Mouse (Mus musculus) neural tube, embryonic 11.5 days (tissue): Measurements from ENCODE around the gene Mgme1. TPM values are rescaled to one million over a fixed set of nuclear protein-coding genes. Genes with fewer than 3 reads are reported as not detected.
A peak's percentile ranks its signal among the peaks of the same experiment; 100 is the strongest.

Experiments used
- ATAC-seq: fragments of 200-750 bp; cut with Nextera tagmentation; 2 replicates; pipeline ENCODE4 v1.8.0; 2017; ENCODE audit warnings: moderate number of reproducible peaks, mild to moderate bottlenecking, moderate TSS enrichment, moderate library complexity; ENCODE audit not compliant: insufficient read depth, low FRiP score, low TSS enrichment
- DNase-seq: peaks from one replicate; pipeline ENCODE4 v3.0.0-alpha.2; 2015; ENCODE audit warnings: low spot score
- H3K27ac ChIP-seq: fragments of 300-500 bp; sonication (generic); 2 replicates; pipeline ENCODE4 v1.5.1; 2014; ENCODE audit warnings: low read depth, mild to moderate bottlenecking, low read length
- H3K27me3 ChIP-seq: fragments of 300-500 bp; sonication (generic); 2 replicates; pipeline ENCODE4 v1.6.1; 2014; ENCODE audit warnings: mild to moderate bottlenecking, low read length, mixed read lengths; ENCODE audit not compliant: control insufficient read depth, insufficient read depth
- H3K36me3 ChIP-seq: fragments of 300-500 bp; sonication (generic); 2 replicates; pipeline ENCODE4 v1.6.1; 2014; ENCODE audit warnings: mild to moderate bottlenecking, low read length, moderate library complexity, mixed read lengths; ENCODE audit not compliant: control insufficient read depth, insufficient read depth
- H3K4me1 ChIP-seq: fragments of 300-500 bp; sonication (generic); 2 replicates; pipeline ENCODE4 v1.6.1; 2014; ENCODE audit warnings: low read length, mixed read lengths; ENCODE audit not compliant: control insufficient read depth, insufficient read depth
- H3K4me2 ChIP-seq: fragments of 300-500 bp; sonication (generic); 2 replicates; pipeline ENCODE4 v1.6.1; 2014; ENCODE audit warnings: low read depth, mild to moderate bottlenecking, moderate library complexity
- H3K4me3 ChIP-seq: fragments of 300-500 bp; sonication (generic); 2 replicates; pipeline ENCODE4 v1.5.1; 2014; ENCODE audit warnings: low read depth, low read length
- H3K9ac ChIP-seq: fragments of 300-500 bp; sonication (generic); 2 replicates; pipeline ENCODE4 v1.6.1; 2014; ENCODE audit warnings: mild to moderate bottlenecking, low read length
- H3K9me3 ChIP-seq: fragments of 300-500 bp; sonication (generic); 2 replicates; pipeline ENCODE4 v1.6.1; 2016; ENCODE audit warnings: low read length; ENCODE audit not compliant: control insufficient read depth
- WGBS: fragments of 180-500 bp; shearing (Covaris S2); extraction: QIAGEN DNeasy Blood & Tissue Kit; methylation state at CpG from one replicate; pipeline ENCODE4 v1.1.7; 2014; 5-methylcytosine and 5-hydroxymethylcytosine counted together
- polyA plus RNA-seq: library from polyadenylated mRNA; unstranded; fragments of >200 nt; fragmentation: Nextera tagmentation; extraction: Ambion mirVana; gene quantifications from 2 replicates; pipeline ENCODE4 v1.2.1, GENCODE M21; 2014

Mgme1 gene
- polyA plus RNA-seq, 1 experiment from 2014 or later = 16.8 TPM

GRCm38 (mm10) chr2:144248613-144249376, 21.7 kb upstream of the Mgme1 start:
- WGBS = 39% methylated on average over 4 of the region's 4 CpGs
- Histone ChIP-seq H3K4me3 (no peak overlapping the region), H3K9me3 (no peaks in the 10 kb centered on the region), H3K27me3 (no peaks in the 10 kb centered on the region), H3K4me1 (no peaks in the 10 kb centered on the region), H3K9ac (no peak overlapping the region), H3K27ac (no peak overlapping the region), H3K36me3 (peaks cover 8% of the 10 kb centered on the region), H3K4me2 (no peak overlapping the region)
- DNase-seq (no peak), ATAC-seq (no peak)

GRCm38 (mm10) chr2:144250111-144250510, 20.4 kb upstream of the Mgme1 start:
- H3K4me2 ChIP-seq = no peak overlapping the region
- no peaks in the 10 kb centered on the region for H3K27me3 ChIP-seq

GRCm38 (mm10) chr2:144262837-144263236, 7.6 kb upstream of the Mgme1 start:
- peaks cover 3% of the 10 kb centered on the region; the same call in 1 of the 2 replicates for H3K4me1 ChIP-seq
- no peaks in the 10 kb centered on the region for H3K9me3 ChIP-seq
- no peak overlapping the region for H3K4me3 ChIP-seq
- no peak overlapping the region for H3K9ac ChIP-seq
- no peaks in the 10 kb centered on the region for H3K27me3 ChIP-seq
- DNase-seq (no peak), ATAC-seq (no peak)
- H3K27ac ChIP-seq = no peak overlapping the region
- no peaks in the 10 kb centered on the region for H3K36me3 ChIP-seq
- H3K4me2 ChIP-seq = no peak overlapping the region
- WGBS = 85% methylated on average over 2 of the region's 2 CpGs

More at GRCm38 (mm10) chr2:144250111-144250510, 20.4 kb upstream of the Mgme1 start:
- Histone ChIP-seq H3K4me1 (no peaks in the 10 kb centered on the region), H3K27ac (no peak overlapping the region), H3K36me3 (peaks cover 12% of the 10 kb centered on the region), H3K4me3 (no peak overlapping the region), H3K9ac (no peak overlapping the region), H3K9me3 (no peaks in the 10 kb centered on the region)
- DNase-seq (no peak), ATAC-seq (no peak)

- DNase-seq = no peak
- no peak overlapping the region for H3K27ac ChIP-seq
- H3K4me3 ChIP-seq = no peak overlapping the region
- H3K27me3 ChIP-seq = no peaks in the 10 kb centered on the region
- H3K9ac ChIP-seq = no peak overlapping the region
- WGBS = 86% methylated on average over 5 of the region's 5 CpGs
- H3K9me3 ChIP-seq = no peaks in the 10 kb centered on the region
- no peak overlapping the region for H3K4me2 ChIP-seq
- no peaks in the 10 kb centered on the region for H3K36me3 ChIP-seq
- peaks cover 11% of the 10 kb centered on the region; the same call in 1 of the 2 replicates for H3K4me1 ChIP-seq
- ATAC-seq = no peak
These were observed 5.9 kb upstream of the Mgme1 start for GRCm38 (mm10) chr2:144264398-144265119.

- peaks cover 11% of the 10 kb centered on the region; the same call in 1 of the 2 replicates for H3K4me1 ChIP-seq
- no peak overlapping the region for H3K27ac ChIP-seq
- ATAC-seq (no peak), DNase-seq (no peak)
- H3K9ac ChIP-seq = no peak overlapping the region
- H3K4me3 ChIP-seq = no peak overlapping the region
- H3K4me2 ChIP-seq = no peak overlapping the region
- no peaks in the 10 kb centered on the region for H3K9me3 ChIP-seq
- WGBS = 84% methylated on average over 3 of the region's 3 CpGs
- no peaks in the 10 kb centered on the region for H3K36me3 ChIP-seq
- H3K27me3 ChIP-seq = no peaks in the 10 kb centered on the region
These were observed 5.4 kb upstream of the Mgme1 start for GRCm38 (mm10) chr2:144265120-144265488.

GRCm38 (mm10) chr2:144265916-144266683, 4.4 kb upstream of the Mgme1 start:
- 61% methylated on average over 4 of the region's 4 CpGs for WGBS
- no peak for DNase-seq
- no peaks in the 10 kb centered on the region for H3K36me3 ChIP-seq

GRCm38 (mm10) chr2:144267004-144267730, 3.3 kb upstream of the Mgme1 start:
- H3K36me3 ChIP-seq = no peaks in the 10 kb centered on the region
- 54% methylated on average over 5 of the region's 5 CpGs for WGBS
- H3K27ac ChIP-seq = no peak overlapping the region
- no peaks in the 10 kb centered on the region for H3K27me3 ChIP-seq
- no peaks in the 10 kb centered on the region for H3K9me3 ChIP-seq
- peak overlapping the region; percentile 16; the same call in 1 of the 2 replicates for H3K4me2 ChIP-seq
- ATAC-seq = no peak
- DNase-seq = no peak
- peaks cover 11% of the 10 kb centered on the region; the same call in 1 of the 2 replicates for H3K4me1 ChIP-seq
- no peak overlapping the region for H3K9ac ChIP-seq
- H3K4me3 ChIP-seq = no peak overlapping the region

More at GRCm38 (mm10) chr2:144265916-144266683, 4.4 kb upstream of the Mgme1 start:
- H3K27me3 ChIP-seq = no peaks in the 10 kb centered on the region
- no peak overlapping the region for H3K4me3 ChIP-seq
- no peak overlapping the region for H3K9ac ChIP-seq
- H3K4me1 ChIP-seq = peaks cover 11% of the 10 kb centered on the region; the same call in 1 of the 2 replicates
- no peak for ATAC-seq
- H3K4me2 ChIP-seq = no peak overlapping the region
- H3K27ac ChIP-seq = no peak overlapping the region
- H3K9me3 ChIP-seq = no peaks in the 10 kb centered on the region

GRCm38 (mm10) chr2:144267731-144268015, 2.8 kb upstream of the Mgme1 start:
- Histone ChIP-seq H3K4me3 (0 out of 2 replicates have a peak overlapping the region, but pooled peaks have one; percentile 92), H3K9me3 (no peaks in the 10 kb centered on the region), H3K27me3 (no peaks in the 10 kb centered on the region), H3K4me2 (peak overlapping the region; percentile 16; the same call in 1 of the 2 replicates), H3K4me1 (peaks cover 11% of the 10 kb centered on the region; the same call in 1 of the 2 replicates), H3K36me3 (no peaks in the 10 kb centered on the region), H3K27ac (no peak overlapping the region), H3K9ac (no peak overlapping the region)
- 45% methylated on average over 1 of the region's 1 CpGs for WGBS
- no peak for DNase-seq
- no peak for ATAC-seq
